Mouse (Mus musculus): ENCODE results near the gene Rps15a. TPM values are rescaled to one million over a fixed set of nuclear protein-coding genes. Genes with fewer than 3 reads are reported as not detected.

Gene Rps15a
- polyA plus RNA-seq, 1 experiment from 2014 or later = 623 TPM

- H3K27me3 ChIP-seq (ENCODE audit: control insufficient read depth, insufficient read depth, low read length) = no peaks in the 10 kb centered on the region
- no peak for ATAC-seq (ENCODE audit: low FRiP score, low TSS enrichment)
- WGBS = 62% methylated on average over 3 of the region's 3 CpGs
- no peak overlapping the region for H3K4me3 ChIP-seq (ENCODE audit: low read depth, low read length)
- H3K36me3 ChIP-seq (ENCODE audit: control insufficient read depth, insufficient read depth, low read length) = peaks cover 27% of the 10 kb centered on the region
- H3K27ac ChIP-seq (replicated peaks) = 0 out of 2 replicates have a peak overlapping the region, but pooled peaks have one; percentile 18
- TF ChIP-seq EP300 (optimal IDR thresholded peaks at IDR 0.05) (no peak), CTCF (IDR thresholded peaks at IDR 0.05; ENCODE audit: low read depth) (no peak)
- peak overlapping the region; percentile 27; the same call in 1 of the 2 replicates for H3K9ac ChIP-seq (ENCODE audit: low read length)
- peaks cover 5% of the 10 kb centered on the region; the same call in 1 of the 2 replicates for H3K4me1 ChIP-seq (replicated peaks; ENCODE audit: control insufficient read depth, insufficient read depth)
- H3K4me2 ChIP-seq (replicated peaks; ENCODE audit: low read depth) = no peak overlapping the region
- DNase-seq (ENCODE audit: low spot score) = no peak
- no peaks in the 10 kb centered on the region for H3K9me3 ChIP-seq (ENCODE audit: control insufficient read depth, low read length)
Observed at GRCm38 (mm10) chr7:118111128-118111527, 4.9 kb downstream of the Rps15a start.

GRCm38 (mm10) chr7:118107671-118108070 is 8.3 kb downstream of the Rps15a start:
- ATAC-seq (ENCODE audit: low FRiP score, low TSS enrichment) (no peak), DNase-seq (ENCODE audit: low spot score) (no peak)
- no peak overlapping the region for H3K9ac ChIP-seq (ENCODE audit: low read length)
- H3K4me1 ChIP-seq (replicated peaks; ENCODE audit: control insufficient read depth, insufficient read depth) = no peaks in the 10 kb centered on the region; the same call in 1 of the 2 replicates
- 64% methylated on average over 1 of the region's 1 CpGs for WGBS
- H3K9me3 ChIP-seq (ENCODE audit: control insufficient read depth, low read length) = no peaks in the 10 kb centered on the region
- no peak overlapping the region for H3K4me3 ChIP-seq (ENCODE audit: low read depth, low read length)
- H3K27ac ChIP-seq (replicated peaks) = no peak overlapping the region
- no peaks in the 10 kb centered on the region for H3K27me3 ChIP-seq (ENCODE audit: control insufficient read depth, insufficient read depth, low read length)
- H3K36me3 ChIP-seq (ENCODE audit: control insufficient read depth, insufficient read depth, low read length) = peaks cover 28% of the 10 kb centered on the region
- no peak for TF ChIP-seq CTCF (IDR thresholded peaks at IDR 0.05; ENCODE audit: low read depth)
- no peak for TF ChIP-seq EP300 (optimal IDR thresholded peaks at IDR 0.05)
- H3K4me2 ChIP-seq (replicated peaks; ENCODE audit: low read depth) = no peak overlapping the region

DNA sequence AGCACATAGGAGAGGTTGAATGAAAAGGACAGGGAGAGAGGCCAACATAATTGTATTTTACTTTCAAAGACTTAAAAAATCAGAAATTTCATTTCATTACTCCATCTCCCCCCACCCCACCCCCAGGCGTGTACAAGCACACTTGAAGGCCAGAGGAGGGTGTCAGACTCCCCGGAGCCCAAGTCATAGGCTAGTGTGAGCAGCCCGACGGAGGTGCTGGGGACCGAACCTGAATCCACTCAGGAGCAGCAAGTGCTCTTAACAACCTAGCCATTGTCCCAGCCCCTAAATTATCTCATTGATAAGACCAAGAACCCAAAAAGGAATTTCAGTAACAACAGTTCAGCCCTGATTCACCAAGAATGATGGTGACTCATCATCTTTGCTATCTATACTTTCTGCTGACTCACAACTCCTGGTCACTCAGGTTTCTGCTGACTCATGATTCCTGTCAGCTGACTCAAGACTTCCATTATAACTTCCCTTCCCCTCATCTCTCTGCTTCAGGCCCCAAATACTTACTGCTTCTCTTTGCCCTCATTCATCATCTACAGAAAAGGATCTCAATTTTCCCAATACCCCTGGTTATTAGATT is 11.4 kb downstream of the Rps15a start:
- H3K27ac ChIP-seq (replicated peaks) = peak overlapping the region; percentile 49
- H3K36me3 ChIP-seq (ENCODE audit: control insufficient read depth, insufficient read depth, low read length) = peaks cover 23% of the 10 kb centered on the region
- no peaks in the 10 kb centered on the region for H3K27me3 ChIP-seq (ENCODE audit: control insufficient read depth, insufficient read depth, low read length)
- ATAC-seq (ENCODE audit: low FRiP score, low TSS enrichment) = peak; percentile 45
- H3K4me2 ChIP-seq (replicated peaks; ENCODE audit: low read depth) = no peak overlapping the region
- H3K9ac ChIP-seq (ENCODE audit: low read length) = no peak overlapping the region
- peak; percentile 31 for DNase-seq (ENCODE audit: low spot score)
- no peaks in the 10 kb centered on the region for H3K9me3 ChIP-seq (ENCODE audit: control insufficient read depth, low read length)
- TF ChIP-seq CTCF (IDR thresholded peaks at IDR 0.05; ENCODE audit: low read depth) (no peak), EP300 (optimal IDR thresholded peaks at IDR 0.05) (no peak)
- no peaks in the 10 kb centered on the region for H3K4me1 ChIP-seq (replicated peaks; ENCODE audit: control insufficient read depth, insufficient read depth)
- no peak overlapping the region for H3K4me3 ChIP-seq (ENCODE audit: low read depth, low read length)
- 75% methylated on average over 5 of the region's 5 CpGs for WGBS

GRCm38 (mm10) chr7:118103462-118104379 is 12.3 kb downstream of the Rps15a start:
- ATAC-seq (ENCODE audit: low FRiP score, low TSS enrichment) = peak; percentile 61; the same call in 1 of the 2 replicates
- Histone ChIP-seq H3K27me3 (ENCODE audit: control insufficient read depth, insufficient read depth, low read length) (no peaks in the 10 kb centered on the region), H3K36me3 (ENCODE audit: control insufficient read depth, insufficient read depth, low read length) (peaks cover 19% of the 10 kb centered on the region), H3K9me3 (ENCODE audit: control insufficient read depth, low read length) (no peaks in the 10 kb centered on the region), H3K27ac (replicated peaks) (peak overlapping the region; percentile 49), H3K4me2 (replicated peaks; ENCODE audit: low read depth) (no peak overlapping the region), H3K9ac (ENCODE audit: low read length) (no peak overlapping the region), H3K4me1 (replicated peaks; ENCODE audit: control insufficient read depth, insufficient read depth) (no peaks in the 10 kb centered on the region), H3K4me3 (ENCODE audit: low read depth, low read length) (no peak overlapping the region)
- peak; percentile 57 for DNase-seq (ENCODE audit: low spot score)
- 26% methylated on average over 5 of the region's 5 CpGs for WGBS
- no peak for TF ChIP-seq EP300 (optimal IDR thresholded peaks at IDR 0.05)
- TF ChIP-seq CTCF (IDR thresholded peaks at IDR 0.05; ENCODE audit: low read depth) = no peak

GRCm38 (mm10) chr7:118102678-118103461 is 13.1 kb downstream of the Rps15a start:
- TF ChIP-seq EP300 (optimal IDR thresholded peaks at IDR 0.05) (no peak), CTCF (IDR thresholded peaks at IDR 0.05; ENCODE audit: low read depth) (no peak)
- Histone ChIP-seq H3K4me1 (replicated peaks; ENCODE audit: control insufficient read depth, insufficient read depth) (no peaks in the 10 kb centered on the region), H3K27me3 (ENCODE audit: control insufficient read depth, insufficient read depth, low read length) (no peaks in the 10 kb centered on the region), H3K4me2 (replicated peaks; ENCODE audit: low read depth) (no peak overlapping the region), H3K36me3 (ENCODE audit: control insufficient read depth, insufficient read depth, low read length) (peaks cover 11% of the 10 kb centered on the region), H3K9me3 (ENCODE audit: control insufficient read depth, low read length) (no peaks in the 10 kb centered on the region), H3K9ac (ENCODE audit: low read length) (no peak overlapping the region), H3K27ac (replicated peaks) (peak overlapping the region; percentile 30; the same call in 1 of the 2 replicates), H3K4me3 (ENCODE audit: low read depth, low read length) (no peak overlapping the region)
- WGBS = 39% methylated on average over 4 of the region's 4 CpGs
- peak; percentile 21 for ATAC-seq (ENCODE audit: low FRiP score, low TSS enrichment)
- DNase-seq (ENCODE audit: low spot score) = no peak
